Mouse (Mus musculus) midbrain, postnatal 0 days (tissue): ENCODE results near the gene Ccdc85a. TPM values are rescaled to one million over a fixed set of nuclear protein-coding genes. Genes with fewer than 3 reads are reported as not detected.

Source experiments
- ATAC-seq: fragments of 200-750 bp; cut with Nextera tagmentation; 2 replicates; pipeline ENCODE4 v1.8.0; 2017; ENCODE audit warnings: moderate number of reproducible peaks, mild to moderate bottlenecking, moderate TSS enrichment, moderate library complexity; ENCODE audit not compliant: low FRiP score
- DNase-seq: peaks from one replicate; pipeline ENCODE4 v3.0.0-alpha.2; 2015; ENCODE audit warnings: low spot score
- H3K27ac ChIP-seq: fragments of 300-500 bp; sonication (generic); 2 replicates; pipeline ENCODE4 v1.5.1; 2014; ENCODE audit warnings: low read depth, mild to moderate bottlenecking, low read length, mixed read lengths
- H3K27me3 ChIP-seq: fragments of 300-500 bp; sonication (generic); 2 replicates; pipeline ENCODE4 v1.6.1; 2014; ENCODE audit warnings: low read length, control low read depth, mixed read lengths; ENCODE audit not compliant: insufficient read depth
- H3K36me3 ChIP-seq: fragments of 300-500 bp; sonication (generic); 2 replicates; pipeline ENCODE4 v1.6.1; 2014; ENCODE audit warnings: low read length, control low read depth, mixed read lengths; ENCODE audit not compliant: insufficient read depth
- H3K4me1 ChIP-seq: fragments of 300-500 bp; sonication (generic); 2 replicates; pipeline ENCODE4 v1.6.1; 2014; ENCODE audit warnings: mild to moderate bottlenecking, control low read depth, antibody characterized with exemption, low read length, mixed read lengths; ENCODE audit not compliant: insufficient read depth
- H3K4me2 ChIP-seq: fragments of 300-500 bp; sonication (generic); 2 replicates; pipeline ENCODE4 v1.6.1; 2014; ENCODE audit warnings: low read depth, mild to moderate bottlenecking, low read length, mixed read lengths; ENCODE audit not compliant: poor library complexity, severe bottlenecking
- H3K4me3 ChIP-seq: fragments of 300-500 bp; sonication (generic); 2 replicates; pipeline ENCODE4 v1.5.1; 2014; ENCODE audit warnings: low read depth, mild to moderate bottlenecking, low read length, moderate library complexity
- H3K9ac ChIP-seq: fragments of 300-500 bp; sonication (generic); replicated peaks from 2 replicates; pipeline ENCODE4 v1.6.1; 2014; ENCODE audit warnings: mild to moderate bottlenecking, low read length, moderate library complexity, mixed read lengths; ENCODE audit not compliant: poor library complexity, severe bottlenecking
- H3K9me3 ChIP-seq: fragments of 300-500 bp; sonication (generic); 2 replicates; pipeline ENCODE4 v1.6.1; 2016; ENCODE audit warnings: low read length, control low read depth
- CTCF ChIP-seq: IDR thresholded peaks from 2 replicates; pipeline ENCODE4 v1.5.1; 2016; ENCODE audit warnings: antibody characterized with exemption, mild to moderate bottlenecking
- WGBS: fragments of 180-500 bp; shearing (Covaris S2); extraction: QIAGEN DNeasy Blood & Tissue Kit; methylation state at CpG from one replicate; pipeline ENCODE4 v1.1.7; 2014; 5-methylcytosine and 5-hydroxymethylcytosine counted together
- polyA plus RNA-seq: library from polyadenylated mRNA; unstranded; fragments of >200 nt; fragmentation: Nextera tagmentation; extraction: Ambion mirVana; gene quantifications from 2 replicates; pipeline ENCODE4 v1.2.1, GENCODE M21; 2015
- total RNA-seq: library from RNA; depleted of rRNA; stranded (reverse); fragments of >200 nt; gene quantifications from 2 replicates; pipeline ENCODE4 v1.2.3, GENCODE M21; 2014

The Ccdc85a gene
- total and polyA plus RNA-seq, 2 experiments from 2014 or later: 43.1 to 63.8 TPM

DNA sequence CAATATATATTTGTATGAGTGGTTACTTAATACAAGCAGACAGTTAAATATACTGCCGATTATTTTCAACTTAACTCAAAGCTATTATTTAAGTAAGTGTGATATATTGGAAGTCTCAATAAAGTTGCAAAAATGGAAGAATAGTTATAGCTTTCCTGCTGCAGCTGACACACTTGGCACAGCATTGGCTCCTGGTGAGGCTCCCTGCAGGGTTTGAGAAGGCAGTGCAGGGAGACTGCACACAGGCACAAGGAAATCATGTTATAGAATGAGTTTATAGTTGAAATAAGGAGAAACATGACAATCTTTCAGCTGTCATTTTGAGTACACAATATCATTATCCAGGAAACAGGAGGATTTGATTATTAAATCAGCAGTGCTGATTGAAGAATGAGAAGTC, 107.0 kb downstream of the Ccdc85a start:
- Histone ChIP-seq H3K4me1 (no peaks in the 10 kb centered on the region), H3K27ac (no peak overlapping the region), H3K4me3 (no peak overlapping the region), H3K4me2 (no peak overlapping the region), H3K9ac (no peak overlapping the region), H3K9me3 (no peaks in the 10 kb centered on the region), H3K36me3 (no peaks in the 10 kb centered on the region), H3K27me3 (no peaks in the 10 kb centered on the region)
- WGBS: 83% methylated on average over 1 of the region's 1 CpGs
- DNase-seq (no peak), ATAC-seq (no peak)
- no peak for TF ChIP-seq CTCF

GRCm38 (mm10) chr11:28465726-28466125, 118.4 kb downstream of the Ccdc85a start:
- H3K4me2 ChIP-seq: no peak overlapping the region
- H3K9me3 ChIP-seq: no peaks in the 10 kb centered on the region
- no peak for ATAC-seq

GRCm38 (mm10) chr11:28464926-28465325, 119.2 kb downstream of the Ccdc85a start:
- H3K4me3 ChIP-seq: no peak overlapping the region

More at GRCm38 (mm10) chr11:28465726-28466125, 118.4 kb downstream of the Ccdc85a start:
- H3K27me3 ChIP-seq: no peaks in the 10 kb centered on the region
- no peak for DNase-seq
- no peak overlapping the region for H3K4me3 ChIP-seq
- H3K36me3 ChIP-seq: no peaks in the 10 kb centered on the region
- no peak overlapping the region for H3K27ac ChIP-seq
- no peak overlapping the region for H3K9ac ChIP-seq
- TF ChIP-seq CTCF: no peak
- no peaks in the 10 kb centered on the region for H3K4me1 ChIP-seq

GRCm38 (mm10) chr11:28459165-28459564, 125.0 kb downstream of the Ccdc85a start:
- Histone ChIP-seq H3K27me3 (no peaks in the 10 kb centered on the region), H3K4me2 (no peak overlapping the region), H3K27ac (no peak overlapping the region), H3K4me3 (no peak overlapping the region), H3K36me3 (no peaks in the 10 kb centered on the region), H3K4me1 (no peaks in the 10 kb centered on the region), H3K9ac (no peak overlapping the region), H3K9me3 (no peaks in the 10 kb centered on the region)
- 95% methylated on average over 1 of the region's 1 CpGs for WGBS
- TF ChIP-seq CTCF: no peak
- DNase-seq: no peak
- ATAC-seq: no peak

More at GRCm38 (mm10) chr11:28464926-28465325, 119.2 kb downstream of the Ccdc85a start:
- WGBS: 90% methylated on average over 1 of the region's 1 CpGs
- no peak overlapping the region for H3K27ac ChIP-seq
- no peaks in the 10 kb centered on the region for H3K36me3 ChIP-seq
- H3K4me2 ChIP-seq: no peak overlapping the region
- H3K9ac ChIP-seq: no peak overlapping the region
- no peaks in the 10 kb centered on the region for H3K27me3 ChIP-seq
- ATAC-seq (no peak), DNase-seq (no peak)
- no peak for TF ChIP-seq CTCF
- H3K9me3 ChIP-seq: no peaks in the 10 kb centered on the region
- no peaks in the 10 kb centered on the region for H3K4me1 ChIP-seq

DNA sequence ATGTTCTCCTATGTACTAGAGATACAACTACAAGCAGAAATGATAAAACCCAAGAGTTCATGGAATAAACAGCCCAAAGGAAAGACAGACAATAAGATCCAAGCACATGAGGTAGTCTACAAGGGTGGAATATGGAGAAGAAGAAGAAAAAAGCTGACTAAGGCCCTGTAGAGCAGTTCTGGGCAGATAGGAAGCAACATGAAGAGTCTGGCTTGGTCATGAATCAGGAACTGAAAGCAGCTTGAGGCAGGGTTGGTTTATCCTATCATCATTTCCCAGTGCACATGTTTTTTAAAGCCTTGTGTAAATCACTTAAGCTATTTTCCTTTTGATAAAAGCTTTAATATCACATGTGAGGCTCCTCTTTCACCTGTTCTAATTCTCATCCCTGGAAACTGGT, 144.2 kb downstream of the Ccdc85a start:
- Histone ChIP-seq H3K4me2 (no peak overlapping the region), H3K36me3 (no peaks in the 10 kb centered on the region), H3K9me3 (no peaks in the 10 kb centered on the region), H3K27me3 (no peaks in the 10 kb centered on the region), H3K27ac (no peak overlapping the region), H3K9ac (no peak overlapping the region), H3K4me1 (no peaks in the 10 kb centered on the region), H3K4me3 (no peak overlapping the region)
- no peak for TF ChIP-seq CTCF
- ATAC-seq (no peak), DNase-seq (no peak)

- Histone ChIP-seq H3K9ac (no peak overlapping the region), H3K27me3 (no peaks in the 10 kb centered on the region), H3K27ac (no peak overlapping the region), H3K4me2 (no peak overlapping the region), H3K36me3 (no peaks in the 10 kb centered on the region), H3K9me3 (no peaks in the 10 kb centered on the region), H3K4me3 (no peak overlapping the region), H3K4me1 (no peaks in the 10 kb centered on the region)
- 74% methylated on average over 2 of the region's 2 CpGs for WGBS
- TF ChIP-seq CTCF: no peak
- ATAC-seq (peak; percentile 75), DNase-seq (no peak)
Measured at GRCm38 (mm10) chr11:28422451-28423231, 161.5 kb downstream of the Ccdc85a start.
